Mouse (Mus musculus) MEL (cell line): ENCODE results near the gene Fbxw7.

ENCODE experiments used
- CHD2 ChIP-seq: IDR thresholded peaks from 2 replicates; pipeline ENCODE4 v1.6.1; 2011; ENCODE audit warnings: low read length, improper control_type of control experiment
- CTCF ChIP-seq, 3 experiments: IDR thresholded peaks in 2 of 3; conservative IDR thresholded peaks in 1 of 3; 2 replicates each; pipeline ENCODE4 v1.5.1; 2011 to 2012; ENCODE audit warnings: low read length in 3 of 3, low read depth in 2 of 3, mild to moderate bottlenecking in 2 of 3, improper control_type of control experiment in 1 of 3, inconsistent platforms in 1 of 3, mixed read lengths in 1 of 3, moderate library complexity in 1 of 3; ENCODE audit not compliant: control insufficient read depth in 1 of 3, insufficient read depth in 1 of 3, poor library complexity in 1 of 3, severe bottlenecking in 1 of 3
- EP300 ChIP-seq, 2 experiments: IDR thresholded peaks; 2 replicates each; pipeline ENCODE4 v1.6.1; 2011; ENCODE audit warnings: improper control_type of control experiment in 2 of 2, low read length in 2 of 2, low read depth in 1 of 2, mild to moderate bottlenecking in 1 of 2
- ETS1 ChIP-seq: IDR thresholded peaks from 2 replicates; pipeline ENCODE4 v1.6.1; 2012; ENCODE audit warnings: low read depth, mild to moderate bottlenecking, inconsistent platforms, low read length, improper control_type of control experiment, moderate library complexity
- HCFC1 ChIP-seq: IDR thresholded peaks from 2 replicates; pipeline ENCODE4 v1.6.1; 2012; ENCODE audit warnings: low read depth, mild to moderate bottlenecking, inconsistent platforms, low read length, improper control_type of control experiment, moderate library complexity
- MAFK ChIP-seq: IDR thresholded peaks from 2 replicates; pipeline ENCODE4 v1.6.1; 2011; ENCODE audit warnings: low read depth, mild to moderate bottlenecking, low read length, improper control_type of control experiment, borderline replicate concordance
- POLR2A ChIP-seq, 2 experiments: IDR thresholded peaks; 2 replicates each; pipeline ENCODE4 v1.6.1; 2011 to 2012; ENCODE audit warnings: low read length in 2 of 2, mild to moderate bottlenecking in 2 of 2, control low read depth in 1 of 2, improper control_type of control experiment in 1 of 2, low read depth in 1 of 2, moderate library complexity in 1 of 2; ENCODE audit not compliant: control insufficient read depth in 1 of 2, insufficient read depth in 1 of 2, poor library complexity in 1 of 2
- TAL1 ChIP-seq: IDR thresholded peaks from 2 replicates; pipeline ENCODE4 v1.6.1; 2012; ENCODE audit warnings: mild to moderate bottlenecking, inconsistent platforms, low read length, moderate library complexity, mixed read lengths
- ZMIZ1 ChIP-seq: IDR thresholded peaks from 2 replicates; pipeline ENCODE4 v1.6.1; 2012; ENCODE audit warnings: low read depth, mild to moderate bottlenecking, inconsistent platforms, low read length, improper control_type of control experiment, moderate library complexity

- TF ChIP-seq ZMIZ1, result no peak
- no peak for TF ChIP-seq CTCF (IDR thresholded peaks at IDR 0.05 in 2 of 3, conservative IDR thresholded peaks at IDR 0.05 in 1 of 3; ENCODE audit: control insufficient read depth in 1 of 3, insufficient read depth in 1 of 3, low read depth in 2 of 3, low read length in 3 of 3, poor library complexity in 1 of 3, severe bottlenecking in 1 of 3)
- no peak for TF ChIP-seq POLR2A (IDR thresholded peaks at IDR 0.05; ENCODE audit: control insufficient read depth in 1 of 2, insufficient read depth in 1 of 2, low read depth in 1 of 2, low read length in 2 of 2, poor library complexity in 1 of 2)
- TF ChIP-seq CHD2, result no peak
- no peak for TF ChIP-seq HCFC1
- no peak for TF ChIP-seq ETS1
- TF ChIP-seq MAFK, result no peak
- TF ChIP-seq TAL1, result no peak
- no peak for TF ChIP-seq EP300 (IDR thresholded peaks at IDR 0.05; ENCODE audit: low read depth in 1 of 2, low read length in 2 of 2)
These were observed 108.2 kb downstream of the Fbxw7 start for GRCm38 (mm10) chr3:84923256-84923655.
